Mouse (Mus musculus) cerebellum, postnatal 10 days (tissue): ENCODE measurements around the gene Lgals12.

Experiments used
- DNase-seq, 2 experiments: peaks; one replicate each; pipeline ENCODE4 v3.0.0; 2021; ENCODE audit warnings: mixed read lengths in 2 of 2

Lgals12 gene

DNA sequence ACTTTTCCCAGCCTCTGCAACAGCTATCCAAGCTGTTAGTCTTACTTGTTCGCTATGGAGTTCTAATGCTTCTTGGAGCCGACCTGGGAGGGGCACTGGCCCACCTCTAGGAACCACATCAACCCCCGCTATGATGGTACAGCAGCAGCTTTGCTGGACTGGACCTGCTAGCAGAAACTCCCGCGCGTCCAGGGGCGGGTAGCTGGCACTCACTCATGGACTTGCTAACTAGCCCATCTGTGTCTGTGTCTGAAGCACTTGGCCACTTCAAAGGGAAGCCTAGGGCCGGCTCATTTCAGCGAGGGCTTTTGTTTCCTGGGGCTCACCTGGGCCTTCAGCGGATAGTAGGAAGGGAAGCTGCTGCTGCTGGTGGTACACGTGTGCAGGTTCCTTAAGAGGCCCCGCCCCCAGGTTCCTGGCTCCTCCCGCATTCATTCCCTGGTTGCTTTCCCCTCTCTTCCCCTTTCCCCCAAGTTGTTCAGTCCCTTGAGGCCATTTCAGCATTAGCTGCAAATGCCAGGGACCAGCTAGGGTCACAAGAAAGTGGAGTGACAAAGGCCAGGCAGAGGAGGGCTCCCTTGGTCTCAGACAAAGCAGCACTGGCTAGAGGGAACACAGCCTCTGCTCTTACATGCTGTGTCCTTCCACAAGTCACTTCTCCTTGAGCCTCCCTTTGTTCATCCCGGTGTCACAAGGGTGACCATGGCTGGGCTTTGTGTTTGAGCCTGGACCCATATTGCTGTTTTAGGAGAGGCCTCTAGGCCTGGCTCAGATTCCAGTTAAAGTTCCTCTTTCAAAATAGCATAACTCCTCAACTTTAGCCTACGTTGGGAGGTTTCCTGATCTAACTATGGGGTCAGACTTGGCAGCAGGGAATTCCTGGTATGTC, at the start of gene Lgals12:
Gene Lgals12 (minus strand): TSS at position 393 of the 889 bp plus-strand sequence.
- DNase-seq = peak; percentile 73 to 82

GRCm38 (mm10) chr19:7648913-7649666, 42.1 kb upstream of the Lgals12 start:
- DNase-seq = no peak

DNA sequence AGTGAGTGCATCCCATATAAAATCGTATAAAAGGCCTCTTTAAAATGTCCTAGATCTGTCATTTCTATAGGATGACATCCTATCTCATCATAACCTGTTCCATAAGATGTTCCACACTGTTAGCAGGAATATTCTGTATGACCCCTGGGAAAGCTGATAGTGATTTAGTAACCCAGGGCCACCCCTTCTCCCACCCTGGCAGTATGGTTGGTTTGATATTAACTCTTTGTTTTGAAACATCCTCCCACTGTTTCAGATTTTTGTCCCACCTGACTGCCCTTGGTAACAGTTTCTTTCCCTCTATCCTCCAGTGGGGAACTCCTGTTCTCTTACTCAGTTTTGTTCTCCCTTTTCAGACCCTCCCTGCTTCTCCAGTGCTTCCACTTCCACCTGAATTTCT, 26.8 kb upstream of the Lgals12 start:
- no peak for DNase-seq

DNA sequence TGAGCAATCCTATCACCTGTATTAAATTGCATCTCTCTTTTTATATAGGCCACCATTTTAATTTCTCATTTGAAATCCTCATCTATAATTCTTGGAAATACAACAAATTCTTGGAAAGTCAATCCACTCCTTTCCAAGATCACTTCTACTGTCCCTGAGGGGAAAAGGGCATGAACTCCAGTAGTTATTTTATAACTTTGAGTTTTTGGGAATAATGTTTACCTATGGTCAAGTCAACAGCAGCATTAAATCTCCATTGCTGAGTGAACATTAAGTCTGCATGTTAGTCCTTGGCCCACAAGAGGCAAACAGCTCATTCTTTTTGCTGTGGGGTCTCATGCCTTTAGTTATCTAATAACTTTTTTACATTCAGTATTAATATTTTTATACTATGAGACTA, 26.0 kb upstream of the Lgals12 start:
- no peak for DNase-seq

DNA sequence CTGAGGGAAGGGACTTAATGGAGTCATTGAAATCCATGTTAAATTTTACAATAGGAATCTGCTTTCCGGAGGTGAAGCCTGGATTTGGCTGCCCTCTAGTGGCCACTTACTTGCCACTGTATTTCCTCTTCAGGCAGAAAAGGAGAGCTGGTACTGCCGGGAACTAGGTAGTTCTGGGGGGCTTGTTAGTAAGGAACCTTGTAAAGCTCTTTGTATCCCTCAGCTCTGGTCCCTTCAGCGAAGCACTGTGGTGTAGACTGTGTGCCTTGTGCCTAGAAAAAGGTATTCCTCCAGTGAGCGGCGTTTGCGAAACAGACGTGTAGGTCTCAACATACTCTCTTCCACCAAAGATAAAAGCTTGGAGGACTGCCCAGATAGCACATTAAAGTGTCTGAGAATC, 10.7 kb upstream of the Lgals12 start:
- peak; percentile 84 to 89 for DNase-seq

DNA sequence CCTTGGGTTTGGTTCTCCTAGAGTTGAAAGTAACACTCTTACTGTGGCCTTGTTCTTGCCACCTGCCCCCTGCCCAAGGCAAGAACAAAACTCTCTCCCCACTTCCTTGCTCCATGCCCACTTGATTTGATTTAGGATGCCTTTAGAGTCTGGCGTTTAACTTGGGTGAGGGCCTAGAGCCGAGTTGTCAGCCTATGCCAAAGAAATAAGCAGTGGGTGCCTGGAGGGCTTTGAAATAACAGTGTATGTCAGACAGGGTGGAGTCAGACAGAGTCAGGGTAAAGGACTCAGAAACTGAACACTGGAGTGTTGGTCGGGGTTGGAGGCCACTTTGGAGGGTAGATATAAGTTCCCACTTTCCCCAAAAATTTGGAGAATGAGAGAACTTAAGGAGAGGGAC, 10.1 kb upstream of the Lgals12 start:
- no peak for DNase-seq

DNA sequence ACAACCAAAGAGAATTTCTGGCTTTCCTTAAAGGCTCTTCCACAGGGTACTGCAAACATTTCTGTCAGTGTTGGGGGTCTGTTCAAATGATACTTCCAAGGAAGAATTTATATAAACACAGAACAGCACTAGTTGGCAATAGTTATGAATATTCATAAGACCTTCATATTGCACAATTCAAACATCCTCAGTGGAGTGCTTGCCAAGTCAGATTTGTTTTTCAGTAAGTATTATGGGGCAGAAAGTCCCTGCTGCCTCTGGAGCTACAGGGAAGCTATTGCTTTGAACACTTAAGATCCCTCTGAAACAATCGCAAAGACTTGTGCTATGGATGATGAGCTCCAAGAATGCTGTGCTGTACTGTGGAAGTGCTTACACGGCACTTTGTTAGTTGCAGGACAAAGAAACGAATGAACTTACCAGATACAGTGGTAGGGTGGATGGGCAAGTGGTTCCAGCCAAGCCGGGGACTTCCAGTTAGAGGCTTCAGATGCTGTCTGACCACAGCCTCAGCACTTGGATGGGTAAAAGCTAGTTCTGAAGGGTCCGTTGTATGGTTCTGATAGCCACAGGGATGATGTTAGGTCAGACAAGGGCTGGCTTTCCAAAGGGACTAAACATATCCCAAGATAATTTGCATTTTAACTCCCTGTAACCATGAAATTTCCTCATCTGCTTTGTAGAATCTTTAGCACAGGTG, 9.4 kb upstream of the Lgals12 start:
- DNase-seq = no peak

DNA sequence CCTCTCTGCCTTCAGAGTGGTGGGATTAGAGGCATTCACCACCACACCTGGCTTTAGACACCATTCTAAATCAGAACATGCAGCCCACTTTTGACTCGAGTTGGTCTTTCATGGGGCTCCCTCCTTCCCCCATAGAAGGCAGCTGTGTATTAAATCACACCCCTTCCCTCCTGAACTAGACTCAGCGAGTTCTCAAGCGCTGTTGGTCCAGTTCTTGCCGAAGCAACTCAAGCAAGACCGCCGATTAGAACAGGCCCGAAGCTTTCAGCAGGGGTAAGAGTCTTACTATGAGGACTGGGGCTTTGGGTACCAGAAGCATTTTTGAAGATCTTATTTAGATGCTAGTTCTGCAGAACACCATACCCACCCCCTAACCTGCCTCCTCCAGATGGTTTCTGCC, 6.2 kb upstream of the Lgals12 start:
- no peak for DNase-seq

DNA sequence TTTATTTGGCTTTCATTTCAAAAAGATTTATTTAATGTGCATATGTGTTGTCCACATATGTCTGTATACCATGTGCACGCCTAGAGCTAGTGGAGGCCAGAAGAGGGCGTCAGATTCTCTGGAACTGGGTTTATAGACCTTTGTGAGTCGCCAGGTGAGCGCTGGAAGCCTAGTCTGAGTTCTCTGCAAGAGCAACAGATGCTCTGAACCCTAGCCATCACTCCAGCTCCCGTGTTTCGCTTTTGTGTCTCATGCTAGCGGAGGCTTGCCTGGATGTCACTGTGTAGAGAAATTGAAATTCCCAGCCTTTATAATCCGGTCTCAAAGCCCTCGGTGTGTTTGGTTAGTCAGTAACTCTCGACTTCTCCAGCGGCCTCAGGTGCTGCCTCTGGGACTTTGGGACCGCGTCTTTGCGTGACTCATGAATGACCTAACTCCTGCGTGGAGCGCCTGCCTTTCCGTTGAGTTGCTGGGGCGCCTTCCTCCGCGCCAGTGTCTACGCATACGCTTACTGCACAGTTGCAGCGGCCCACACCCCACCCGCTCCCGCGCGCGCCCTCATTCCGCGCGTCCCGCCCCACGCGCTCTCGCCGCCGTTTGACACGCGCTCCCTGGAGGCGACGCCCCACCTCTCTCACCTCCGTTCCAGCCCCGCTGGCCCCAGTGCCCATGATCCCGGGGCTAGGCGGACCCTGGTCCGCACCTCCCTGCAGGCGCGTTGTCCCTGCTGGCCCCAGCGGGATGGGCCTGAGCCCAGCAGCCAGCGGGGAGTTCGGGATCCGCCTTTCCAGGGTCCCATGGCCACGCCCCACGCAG, 5.2 kb upstream of the Lgals12 start, which contains the start of gene Hrasls5:
Gene Hrasls5 (plus strand): TSS at position 600 of the 816 bp plus-strand sequence.
- peak; percentile 32 to 36 for DNase-seq

DNA sequence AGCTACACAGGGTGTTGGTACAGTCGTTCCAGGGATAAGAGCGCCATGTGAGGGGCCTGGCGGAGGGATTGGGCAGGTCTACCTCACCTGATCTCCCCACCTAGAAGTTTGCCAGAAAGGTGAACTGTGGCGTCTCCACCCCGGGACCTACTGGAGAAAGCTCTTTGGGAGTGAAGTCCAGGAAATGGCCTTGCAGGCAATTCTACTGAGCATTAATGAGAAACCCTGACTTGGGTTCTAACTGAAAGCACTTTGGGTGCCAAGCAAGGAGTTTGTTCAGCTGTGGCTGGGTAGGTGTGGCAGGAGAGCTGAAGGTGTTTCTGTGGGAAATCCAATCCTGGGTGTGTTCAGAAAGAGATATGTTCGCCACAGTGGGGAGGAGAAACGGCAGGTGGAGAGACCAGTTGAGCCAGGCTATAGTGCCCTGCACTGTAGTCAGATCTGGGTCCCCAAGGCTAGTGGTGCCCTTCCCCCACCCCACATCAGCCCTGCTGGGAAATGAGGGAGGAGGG, 753 bp upstream of the Lgals12 start:
- DNase-seq = no peak

GRCm38 (mm10) chr19:7605930-7606783, 836 bp downstream of the Lgals12 start:
- DNase-seq = peak; percentile 86 to 92

- DNase-seq = no peak
Observed at GRCm38 (mm10) chr19:7605013-7605412, 2.0 kb downstream of the Lgals12 start.

DNA sequence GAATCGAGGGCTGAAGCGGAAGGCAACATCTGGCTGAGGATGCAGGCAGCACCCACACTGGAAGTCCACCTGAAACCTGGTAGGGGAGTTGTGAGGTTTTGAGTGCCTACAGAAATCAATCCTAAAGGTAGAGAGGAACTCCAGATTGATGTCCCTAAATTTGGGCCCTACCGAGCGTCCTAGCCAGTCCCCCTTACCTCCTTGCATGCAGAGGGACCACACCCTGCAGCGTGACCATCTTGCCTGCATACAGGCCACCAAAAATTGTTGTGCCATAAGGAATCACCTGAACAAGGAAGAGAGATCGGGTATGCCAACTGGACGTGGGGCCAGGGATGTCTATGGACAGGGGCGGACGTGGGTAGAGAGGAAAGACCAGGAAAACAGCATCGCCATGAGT, 2.9 kb downstream of the Lgals12 start:
- DNase-seq = no peak

GRCm38 (mm10) chr19:7601551-7601950, 5.4 kb downstream of the Lgals12 start:
- DNase-seq = no peak

GRCm38 (mm10) chr19:7598481-7598880, 8.5 kb downstream of the Lgals12 start:
- DNase-seq = no peak

DNA sequence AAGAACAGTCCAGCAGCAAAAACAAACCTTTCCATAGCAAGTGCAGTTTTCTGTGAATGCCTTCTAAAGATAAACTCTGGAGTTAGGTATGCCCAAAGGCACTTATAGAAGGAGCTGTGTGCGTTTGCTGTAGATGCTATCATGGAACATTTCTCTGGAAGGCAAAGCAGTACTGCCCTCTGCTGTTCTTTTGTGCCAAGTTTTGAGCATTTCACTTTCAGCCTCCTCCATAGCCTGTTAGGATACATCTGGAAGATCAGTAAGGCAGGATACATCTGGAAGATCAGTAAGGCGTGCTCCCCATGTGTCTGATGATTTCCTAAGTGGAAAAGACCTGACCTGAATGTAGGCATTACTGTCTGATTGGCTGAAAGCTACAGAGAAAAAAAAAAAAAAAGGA, 11.5 kb downstream of the Lgals12 start:
- DNase-seq = peak in 1 of 2 experiments; percentile 38

DNA sequence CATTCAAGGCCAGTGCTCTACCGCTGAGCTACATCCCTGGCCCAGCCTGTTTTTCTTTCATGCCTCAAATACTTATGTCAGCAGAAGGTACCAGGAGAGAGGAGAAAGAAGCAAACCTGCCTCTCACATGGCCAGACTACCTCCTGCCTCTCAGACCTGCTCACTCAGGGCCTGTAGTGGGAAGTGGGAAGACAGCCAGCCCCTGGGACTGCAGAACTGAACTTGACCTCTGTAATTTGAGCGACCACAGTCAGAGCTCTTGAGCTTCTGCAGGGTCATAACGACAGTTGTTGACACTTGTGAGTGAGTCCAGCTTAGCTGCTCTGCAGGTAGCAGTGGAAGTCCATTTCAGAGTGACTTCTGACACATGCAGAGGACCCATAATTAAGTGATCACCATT, 15.0 kb downstream of the Lgals12 start:
- DNase-seq = no peak

DNA sequence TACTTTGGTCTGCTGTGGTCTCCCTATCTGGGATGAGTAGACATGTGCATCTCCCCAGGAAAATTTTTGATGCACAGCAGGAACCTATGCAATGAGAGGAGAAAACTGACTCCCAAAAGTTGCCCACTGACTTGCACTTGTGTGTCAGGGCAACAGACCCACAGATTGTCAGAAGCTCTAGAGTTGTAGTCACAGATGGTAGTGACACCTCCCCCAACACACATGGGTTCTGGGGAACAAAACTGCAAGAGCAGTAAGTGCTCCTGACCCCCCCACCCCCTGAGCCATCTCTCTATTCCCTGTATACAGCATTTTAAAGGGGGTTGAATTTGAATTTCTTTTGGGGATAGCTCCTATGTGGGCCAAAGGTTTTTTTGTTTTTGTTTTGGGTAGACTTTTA, 16.2 kb downstream of the Lgals12 start:
- no peak for DNase-seq

- no peak for DNase-seq
Observed at GRCm38 (mm10) chr19:7585764-7586163, 21.2 kb downstream of the Lgals12 start.

GRCm38 (mm10) chr19:7585279-7585678, 21.7 kb downstream of the Lgals12 start:
- peak in 1 of 2 experiments; percentile 29 for DNase-seq

GRCm38 (mm10) chr19:7583599-7583998, 23.4 kb downstream of the Lgals12 start:
- DNase-seq = no peak
